Mouse (Mus musculus): ENCODE data around the gene Il9.

Il9 gene

DNA sequence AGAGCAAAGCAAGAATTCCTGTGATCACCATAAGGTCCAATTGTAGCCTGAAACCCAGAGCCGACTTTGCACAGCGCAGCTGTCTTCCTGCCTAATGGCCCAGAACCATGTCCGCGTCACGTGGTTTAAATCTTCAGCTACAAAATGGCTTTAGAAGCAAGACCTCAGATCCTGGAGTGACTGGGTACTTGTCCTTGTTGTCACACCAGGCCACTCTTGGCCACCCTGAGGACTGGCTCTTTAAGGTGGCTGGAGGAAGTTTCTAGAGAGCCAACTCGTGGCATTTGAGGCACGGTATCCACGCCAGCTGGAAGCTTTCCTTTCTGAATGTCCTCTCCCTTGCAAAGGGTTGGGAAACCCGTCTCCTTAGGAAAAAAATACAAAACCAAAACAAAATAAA is 10.1 kb downstream of the Il9 start:
- no peak for DNase-seq (ENCODE audit: low read depth, low spot score)

GRCm38 (mm10) chr13:56471211-56471610 is 10.8 kb downstream of the Il9 start:
- DNase-seq (ENCODE audit: low read depth, low spot score), result no peak

GRCm38 (mm10) chr13:56468536-56468935 is 13.5 kb downstream of the Il9 start:
- no peak for DNase-seq (ENCODE audit: low read depth, low spot score)

DNA sequence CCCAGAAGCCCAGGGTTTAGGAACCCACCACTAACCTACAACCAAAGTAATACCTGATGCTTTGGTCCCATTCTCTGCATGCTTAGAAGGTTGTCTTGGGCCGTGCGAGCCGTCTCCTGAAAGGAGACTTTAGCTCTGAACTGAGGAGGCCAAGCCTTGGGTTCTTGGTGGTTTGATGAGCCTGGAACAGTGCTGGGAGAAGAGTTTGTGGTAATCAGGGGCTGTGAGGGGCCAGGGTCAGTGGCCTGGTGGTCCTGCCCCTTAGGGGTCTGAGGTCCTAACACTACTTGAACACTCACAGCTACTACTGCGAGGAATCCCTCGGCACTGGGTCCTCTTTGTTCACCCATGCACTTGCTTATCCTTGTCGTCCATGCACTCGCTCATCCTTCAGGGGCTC is 14.3 kb downstream of the Il9 start:
- DNase-seq (ENCODE audit: low read depth, low spot score), result no peak

DNA sequence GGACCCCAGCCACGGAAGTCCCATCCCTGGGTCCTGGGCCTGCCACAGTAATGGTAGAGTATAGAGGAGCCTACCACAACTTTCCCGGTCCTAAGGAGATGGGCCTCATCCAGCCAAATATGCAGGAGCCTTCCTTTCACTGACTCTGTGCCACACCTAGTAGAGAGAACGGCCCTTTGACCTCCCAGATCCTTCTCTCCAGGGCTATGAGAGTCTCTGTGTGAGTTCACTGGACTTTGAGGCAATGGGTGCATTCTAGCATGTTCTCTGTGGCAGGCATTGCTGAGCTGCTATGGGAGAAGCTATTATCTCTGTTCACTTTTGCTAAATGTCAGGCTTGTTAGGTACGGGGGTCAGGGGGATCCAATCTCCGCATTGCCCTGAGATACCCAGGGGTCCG is 18.3 kb downstream of the Il9 start:
- DNase-seq (ENCODE audit: low read depth, low spot score), result no peak

DNA sequence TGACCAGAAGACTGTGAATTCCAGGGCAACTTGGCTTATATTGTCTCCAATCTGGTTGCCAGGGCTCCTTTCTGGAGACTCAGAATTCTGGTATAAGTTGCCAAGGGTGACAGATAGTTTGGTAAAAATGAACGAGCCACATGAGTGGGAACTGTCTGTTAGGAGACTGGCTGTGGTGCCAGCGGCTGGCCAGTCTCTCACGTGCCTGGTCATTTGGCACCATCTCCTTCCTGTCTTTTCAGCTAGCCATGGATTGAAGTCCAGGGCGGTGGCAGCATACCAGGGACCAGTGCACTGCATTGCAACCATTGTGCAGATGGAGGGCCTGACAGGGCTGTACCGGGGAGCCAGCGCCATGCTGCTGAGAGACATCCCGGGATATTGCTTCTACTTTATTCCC is 18.8 kb downstream of the Il9 start:
- DNase-seq (ENCODE audit: low read depth, low spot score), result no peak

- no peak for DNase-seq (ENCODE audit: low read depth, low spot score)
These were observed 19.3 kb downstream of the Il9 start for GRCm38 (mm10) chr13:56462791-56463190.

DNA sequence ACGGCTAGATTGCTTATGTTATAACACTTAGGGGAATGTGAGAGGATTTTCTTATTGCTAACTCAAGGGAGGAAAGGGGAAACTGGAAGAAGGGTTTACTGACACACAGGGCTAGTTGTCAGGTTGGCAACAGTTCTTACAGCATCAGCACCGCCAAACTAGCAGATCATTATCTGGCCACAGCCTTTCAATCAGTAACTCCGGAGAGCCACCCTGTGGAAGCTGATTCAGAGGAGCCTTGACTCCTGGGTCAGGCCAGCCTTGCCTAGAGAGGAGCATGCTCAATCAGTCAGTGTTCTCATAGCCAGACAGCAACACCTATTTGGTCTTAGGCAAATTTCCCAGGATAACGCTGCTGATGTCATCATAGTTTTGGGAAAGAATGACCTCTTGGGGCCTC is 20.6 kb downstream of the Il9 start:
- no peak for DNase-seq (ENCODE audit: low read depth, low spot score)

DNA sequence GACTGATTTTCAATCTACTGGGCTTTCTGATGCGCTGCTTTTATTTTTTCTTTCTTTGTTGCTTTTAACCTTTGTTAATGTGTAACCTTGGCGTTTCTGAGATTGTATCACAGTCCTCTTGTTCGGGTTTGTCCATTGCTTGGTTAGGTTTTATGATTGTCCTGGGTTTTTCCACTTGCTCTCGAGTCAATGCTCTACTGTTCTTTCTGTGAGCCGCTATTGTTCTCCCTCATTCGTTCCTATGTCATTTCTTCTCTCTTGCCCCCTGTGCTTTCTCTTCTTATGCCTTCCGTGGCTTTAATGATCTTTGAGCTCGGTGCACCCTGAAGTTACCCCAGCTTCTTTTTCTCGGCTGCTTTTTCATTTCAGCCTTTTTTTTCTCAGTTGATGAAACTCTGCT is 24.0 kb downstream of the Il9 start:
- DNase-seq (ENCODE audit: low read depth, low spot score), result no peak

GRCm38 (mm10) chr13:56450035-56450434 is 32.0 kb downstream of the Il9 start:
- no peak for DNase-seq (ENCODE audit: low read depth, low spot score)

GRCm38 (mm10) chr13:56449239-56450030 is 32.6 kb downstream of the Il9 start:
- DNase-seq (ENCODE audit: low read depth, low spot score), result no peak

DNA sequence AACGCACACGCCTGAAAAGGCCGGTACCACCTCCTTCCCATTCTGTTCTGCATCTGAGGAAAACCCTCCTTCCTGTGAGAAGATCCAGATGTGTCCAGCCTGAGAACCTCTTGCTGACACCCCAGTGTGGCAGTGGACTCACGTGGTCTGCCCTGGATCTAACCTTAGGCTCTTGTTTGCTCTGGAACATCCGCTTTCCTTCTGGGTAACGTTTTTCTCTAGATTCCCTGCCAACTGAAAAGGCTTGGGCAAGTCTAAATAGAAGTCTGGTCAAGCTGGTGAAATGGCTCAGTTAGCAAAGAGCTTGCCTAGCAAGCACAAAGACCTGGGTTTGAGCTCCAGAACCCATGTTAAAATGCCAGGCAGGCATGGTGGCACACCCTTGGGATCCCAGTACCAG is 37.0 kb downstream of the Il9 start:
- no peak for DNase-seq (ENCODE audit: low read depth, low spot score)

DNA sequence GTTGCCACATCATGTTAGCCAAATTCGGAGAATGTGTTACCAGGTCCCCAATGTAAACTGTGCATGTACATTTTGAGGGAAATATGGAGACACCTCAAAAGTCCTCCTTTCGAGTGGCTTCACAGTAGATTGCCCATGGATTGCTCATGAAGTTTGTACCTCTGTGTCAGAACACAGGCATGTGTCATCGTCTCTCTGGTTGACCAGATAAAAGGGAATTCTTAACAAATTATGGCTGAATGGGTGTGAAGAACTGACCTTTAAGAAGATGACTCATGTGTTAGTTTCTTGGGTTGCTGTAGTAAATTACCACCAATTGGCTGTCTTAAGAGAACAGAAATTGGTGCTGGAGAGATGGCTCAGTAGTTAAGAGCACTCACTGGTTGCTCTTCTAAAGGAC is 37.9 kb downstream of the Il9 start:
- no peak for DNase-seq (ENCODE audit: low read depth, low spot score)

GRCm38 (mm10) chr13:56443411-56443810 is 38.6 kb downstream of the Il9 start:
- no peak for DNase-seq (ENCODE audit: low read depth, low spot score)

- DNase-seq (ENCODE audit: low read depth, low spot score), result no peak
These were observed 43.6 kb downstream of the Il9 start, which contains the start of gene Slc25a48 for GRCm38 (mm10) chr13:56438211-56439075. TSS of gene Slc25a48 (plus strand) at chr13:56438355.

DNA sequence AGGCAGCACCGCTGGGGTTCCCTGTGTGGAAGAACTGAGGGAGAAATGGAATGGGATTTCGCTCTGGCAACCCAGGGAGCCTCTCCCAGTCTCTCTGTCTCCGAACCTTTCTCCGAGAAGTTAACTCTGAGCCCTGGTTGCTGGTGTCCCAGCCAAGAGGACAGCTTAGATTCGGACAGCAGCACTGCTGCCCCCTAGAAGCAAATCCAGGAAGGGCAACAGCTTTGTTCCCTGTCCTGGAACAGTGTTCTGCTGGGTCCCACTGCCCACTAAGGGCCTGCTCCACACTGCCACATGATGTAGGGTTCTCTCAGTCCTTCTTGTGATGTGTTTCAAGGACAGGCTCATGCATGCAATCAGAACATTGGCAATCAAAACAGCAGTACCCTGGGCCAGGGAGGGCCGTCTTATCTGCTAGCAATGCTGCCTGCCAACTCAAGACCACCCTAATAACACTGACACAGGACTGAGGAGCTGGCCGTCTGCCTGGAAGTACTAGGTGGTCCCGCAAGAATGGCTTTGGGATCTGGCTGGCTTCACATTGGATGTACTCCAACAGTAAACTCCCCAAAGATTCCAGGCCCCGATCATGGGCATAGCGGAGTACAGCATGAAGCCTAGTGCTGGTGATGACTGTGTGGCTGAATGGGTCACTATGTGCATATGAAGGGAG is 46.3 kb downstream of the Il9 start:
- DNase-seq (ENCODE audit: low read depth, low spot score), result no peak

GRCm38 (mm10) chr13:56434311-56434751 is 47.7 kb downstream of the Il9 start:
- no peak for DNase-seq (ENCODE audit: low read depth, low spot score)

- DNase-seq (ENCODE audit: low read depth, low spot score), result peak; percentile 67
These were observed 48.6 kb downstream of the Il9 start for GRCm38 (mm10) chr13:56433466-56433865.

GRCm38 (mm10) chr13:56432496-56432895 is 49.5 kb downstream of the Il9 start:
- DNase-seq (ENCODE audit: low read depth, low spot score), result no peak

All from embryo, embryonic 11.5 days (tissue).